Mouse (Mus musculus) fibroblast of lung, adult 2 months (primary cell): ENCODE data around the gene Ighmbp2.
A peak's percentile ranks its signal among the peaks of the same experiment; 100 is the strongest.

ENCODE experiments used
- DNase-seq: peaks from one replicate; pipeline ENCODE4 v3.0.0-alpha.2; 2011; ENCODE audit warnings: low read depth

Gene Ighmbp2

GRCm38 (mm10) chr19:3282572-3283467 lies at the start of gene Ighmbp2, which contains the start of gene Mrpl21:
Gene Ighmbp2 (minus strand): TSS chr19:3283017.
Gene Mrpl21 (plus strand): TSS chr19:3282901.
- peak; percentile 92 for DNase-seq

- DNase-seq: no peak
Measured at GRCm38 (mm10) chr19:3326479-3327047, 43.7 kb upstream of the Ighmbp2 start.

DNA sequence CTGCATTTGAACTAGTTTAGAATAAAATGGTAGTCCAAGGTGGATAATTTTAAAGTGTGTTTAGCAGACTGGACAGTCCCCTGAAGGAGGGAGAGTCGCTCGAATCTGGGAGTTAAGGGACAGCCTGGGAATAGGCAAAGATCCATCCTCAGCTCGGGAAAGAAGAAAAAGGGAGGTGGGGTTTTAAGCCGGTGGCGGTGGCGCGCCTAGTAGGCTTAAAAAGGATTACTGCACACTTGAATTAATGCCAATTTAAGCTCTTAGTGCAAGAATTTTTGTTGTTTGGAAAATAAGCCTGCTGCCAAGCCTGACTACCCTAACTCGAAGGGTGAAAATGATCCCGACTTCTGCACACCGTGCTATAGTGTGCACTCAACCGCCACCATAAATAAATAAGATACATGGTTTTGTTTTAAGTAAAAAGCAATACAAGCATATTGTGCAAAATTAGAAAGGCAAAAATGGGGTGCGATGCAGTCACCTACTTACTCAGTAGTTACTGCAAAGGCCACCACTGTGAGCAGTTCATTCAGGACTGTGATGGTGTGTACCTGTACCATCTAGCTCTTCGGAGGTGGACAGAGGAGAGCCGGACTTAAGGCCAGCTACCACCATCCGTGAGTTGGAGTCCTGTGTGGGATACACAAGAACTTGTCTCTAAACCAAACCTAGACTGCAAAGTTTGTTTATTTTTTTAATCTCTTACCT lies 43.1 kb upstream of the Ighmbp2 start:
- DNase-seq: no peak

GRCm38 (mm10) chr19:3324931-3325711 lies 42.3 kb upstream of the Ighmbp2 start:
- DNase-seq: peak; percentile 80

DNA sequence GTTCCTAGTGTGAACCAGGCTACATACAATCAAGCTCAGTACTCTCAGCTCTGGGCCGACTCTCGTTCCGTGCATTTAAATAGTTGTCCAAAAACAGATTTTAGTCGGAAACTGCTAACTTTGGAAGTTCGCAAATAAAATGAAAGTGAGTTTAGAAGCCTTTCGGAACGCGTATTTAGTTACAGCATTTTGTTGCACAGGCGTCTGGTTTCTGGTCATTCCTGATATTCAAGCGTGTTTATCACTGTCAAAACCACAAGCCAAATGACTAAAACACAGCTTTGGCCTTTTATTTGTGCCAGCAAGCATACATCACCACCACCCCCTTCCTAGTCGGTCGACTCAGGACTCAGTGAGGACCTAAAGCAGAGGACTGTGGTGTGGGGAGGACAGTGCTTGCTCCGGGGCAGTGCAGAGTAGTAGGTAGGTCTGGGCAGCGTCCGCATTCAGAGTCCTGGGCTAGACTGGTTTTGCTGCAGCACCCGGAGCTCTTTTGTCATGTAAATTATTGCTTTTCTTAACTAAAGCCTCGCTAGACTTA lies 41.5 kb upstream of the Ighmbp2 start:
- DNase-seq: peak; percentile 59

DNA sequence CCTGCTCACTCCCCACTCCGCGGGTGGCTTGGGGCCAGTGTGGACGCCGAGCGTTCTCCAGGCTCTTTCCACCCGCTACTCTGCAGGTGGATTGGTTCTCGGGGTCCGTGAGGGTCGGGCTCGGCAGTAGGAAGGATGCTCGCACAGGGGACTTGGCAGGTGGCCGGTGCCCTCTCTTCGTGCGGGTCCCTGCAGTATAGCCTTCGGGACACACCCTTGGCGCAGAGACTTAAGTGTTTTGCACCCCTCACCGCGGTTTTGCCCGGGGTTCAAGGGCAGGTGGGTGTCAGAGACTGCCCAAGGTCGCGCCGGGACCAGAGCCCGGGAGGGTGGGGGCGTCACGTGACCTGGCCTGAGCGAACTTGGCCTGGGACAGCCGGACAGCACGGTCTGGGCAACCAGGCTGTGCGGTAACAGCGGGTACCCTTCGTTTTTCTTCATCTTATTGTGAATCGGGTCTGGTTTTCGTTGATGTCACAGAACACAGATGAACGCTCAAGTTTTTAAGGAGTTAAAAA lies 41.0 kb upstream of the Ighmbp2 start:
- no peak for DNase-seq

GRCm38 (mm10) chr19:3323201-3323621 lies 40.4 kb upstream of the Ighmbp2 start:
- peak; percentile 43 for DNase-seq

- no peak for DNase-seq
Measured at GRCm38 (mm10) chr19:3322261-3322969, 39.6 kb upstream of the Ighmbp2 start, which contains the start of gene Cpt1a. Gene Cpt1a (plus strand): TSS chr19:3322334.

DNA sequence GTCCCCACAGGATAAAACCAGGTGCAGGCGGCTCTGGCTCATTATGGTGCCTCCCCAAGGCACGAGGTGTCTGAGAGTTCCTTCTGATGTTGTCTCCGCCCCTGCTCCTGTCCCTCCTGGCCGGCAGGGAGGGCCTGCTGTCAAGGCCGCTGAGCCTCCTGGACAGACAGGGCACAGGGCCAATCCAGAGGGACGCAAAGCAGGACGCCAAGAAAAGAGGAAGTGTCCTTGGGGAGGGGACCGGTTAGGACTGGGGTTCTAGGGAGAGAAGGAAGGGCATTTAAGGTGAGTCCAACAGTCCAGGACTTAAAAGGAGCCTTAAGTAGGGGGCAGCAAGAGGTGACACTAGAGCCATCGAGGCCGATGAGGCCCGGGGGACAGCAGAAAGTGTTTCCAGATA lies 38.8 kb upstream of the Ighmbp2 start:
- no peak for DNase-seq

DNA sequence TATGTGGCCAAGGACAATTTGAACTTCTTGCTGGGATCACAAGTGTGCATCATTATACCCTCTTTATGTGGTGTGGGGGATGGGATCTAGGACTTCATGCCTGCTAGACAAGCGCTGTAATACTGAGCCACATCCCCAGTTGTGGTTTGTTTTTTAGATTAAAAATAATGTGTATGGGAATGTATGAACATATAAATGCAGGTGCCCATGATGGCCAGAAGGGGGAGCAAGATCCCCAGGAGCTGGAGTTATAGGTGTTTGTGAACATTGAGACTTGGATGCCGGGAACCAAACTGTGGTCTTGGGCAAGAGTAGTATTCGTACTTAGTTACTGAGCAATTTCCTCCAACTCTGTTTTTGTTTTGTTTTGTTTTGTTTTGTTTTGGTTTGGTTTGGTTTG lies 38.0 kb upstream of the Ighmbp2 start:
- DNase-seq: no peak

GRCm38 (mm10) chr19:3320086-3320485 lies 37.3 kb upstream of the Ighmbp2 start:
- DNase-seq: no peak

GRCm38 (mm10) chr19:3319341-3319740 lies 36.5 kb upstream of the Ighmbp2 start:
- no peak for DNase-seq

GRCm38 (mm10) chr19:3307175-3307949 lies 24.5 kb upstream of the Ighmbp2 start:
- DNase-seq: no peak

DNA sequence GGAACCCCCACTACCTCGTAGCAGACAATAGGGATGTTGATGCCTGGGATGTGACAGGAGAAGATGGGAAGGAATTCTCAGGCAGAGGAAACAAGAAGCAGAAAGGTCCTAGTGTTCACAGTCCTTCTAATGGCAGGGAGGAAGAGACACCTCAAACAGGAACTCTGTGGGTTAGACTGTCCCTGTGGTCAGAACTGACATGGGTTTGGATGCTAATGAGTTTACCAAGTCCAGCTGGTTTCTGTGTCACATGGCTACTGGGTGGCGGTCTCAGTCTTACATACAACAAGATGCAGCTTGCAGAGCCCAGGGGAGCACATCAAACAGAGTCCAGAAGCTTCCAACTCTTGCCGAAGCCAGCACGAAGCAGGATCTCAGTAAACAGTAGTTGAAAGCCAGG lies 21.2 kb upstream of the Ighmbp2 start:
- DNase-seq: no peak

DNA sequence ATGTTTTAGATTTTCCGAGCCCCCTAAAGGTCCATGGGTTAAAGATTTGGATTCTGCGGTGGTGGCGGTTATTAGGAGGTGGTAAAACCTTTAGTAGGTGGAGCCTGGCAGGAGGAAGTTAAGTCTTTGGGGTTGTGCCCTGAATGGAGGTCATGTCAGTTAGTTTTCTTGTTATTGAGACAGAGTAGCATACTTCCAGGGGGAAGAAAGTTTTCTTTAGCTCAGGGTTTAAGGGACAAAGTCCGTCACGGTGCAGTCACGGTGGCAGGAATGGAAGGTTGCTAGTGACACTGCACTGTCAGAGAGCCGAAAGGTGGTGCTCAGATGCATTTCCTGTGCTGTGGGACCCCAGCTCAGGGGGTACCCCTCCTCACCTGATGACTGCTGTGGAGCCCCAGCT lies 15.0 kb upstream of the Ighmbp2 start:
- DNase-seq: no peak

- no peak for DNase-seq
Measured at GRCm38 (mm10) chr19:3297034-3297433, 14.2 kb upstream of the Ighmbp2 start.

DNA sequence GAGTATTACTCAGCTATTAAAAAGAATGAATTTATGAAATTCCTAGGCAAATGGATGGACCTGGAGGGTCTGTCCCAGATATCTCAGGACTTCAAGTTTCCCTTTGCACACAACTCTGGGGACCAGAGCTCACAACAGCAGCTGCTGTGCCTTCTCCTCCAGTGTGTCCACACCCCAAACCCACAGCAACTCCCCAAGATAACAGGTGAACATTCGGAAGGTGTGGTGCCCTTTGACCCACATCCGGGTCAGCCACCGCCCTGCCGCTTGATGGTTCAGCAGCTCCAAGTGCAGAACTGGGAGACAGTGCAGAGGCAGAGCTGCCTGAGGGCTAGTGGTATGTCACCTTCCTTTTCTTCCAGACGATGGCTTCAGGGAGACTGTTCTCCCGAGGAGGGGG lies 12.4 kb upstream of the Ighmbp2 start:
- DNase-seq: no peak

DNA sequence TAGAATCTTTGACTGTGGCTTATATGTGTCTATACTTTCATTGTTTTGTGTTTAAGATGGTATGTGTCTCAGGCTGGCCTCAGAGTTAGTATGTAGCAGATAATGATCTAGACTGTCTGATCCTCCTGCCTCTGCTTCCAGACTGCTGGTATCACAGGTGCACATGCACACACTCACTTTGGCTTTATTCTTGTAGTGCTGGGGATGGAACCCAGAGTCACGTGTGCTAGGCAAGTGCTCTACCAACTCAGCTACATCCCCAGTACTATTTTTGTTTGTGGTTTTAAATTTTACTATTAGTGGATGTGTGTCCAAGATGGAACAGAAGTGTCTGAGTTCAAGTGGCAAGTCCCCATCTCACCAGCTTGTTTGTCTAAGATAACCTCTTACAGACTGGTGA lies 10.2 kb upstream of the Ighmbp2 start:
- no peak for DNase-seq

- peak; percentile 8 for DNase-seq
Measured at GRCm38 (mm10) chr19:3292028-3292427, 9.2 kb upstream of the Ighmbp2 start.

GRCm38 (mm10) chr19:3289006-3289405 lies 6.2 kb upstream of the Ighmbp2 start:
- no peak for DNase-seq
